8 mouse cellular contexts compared by ENCODE assay signal in the genomic region with DNA sequence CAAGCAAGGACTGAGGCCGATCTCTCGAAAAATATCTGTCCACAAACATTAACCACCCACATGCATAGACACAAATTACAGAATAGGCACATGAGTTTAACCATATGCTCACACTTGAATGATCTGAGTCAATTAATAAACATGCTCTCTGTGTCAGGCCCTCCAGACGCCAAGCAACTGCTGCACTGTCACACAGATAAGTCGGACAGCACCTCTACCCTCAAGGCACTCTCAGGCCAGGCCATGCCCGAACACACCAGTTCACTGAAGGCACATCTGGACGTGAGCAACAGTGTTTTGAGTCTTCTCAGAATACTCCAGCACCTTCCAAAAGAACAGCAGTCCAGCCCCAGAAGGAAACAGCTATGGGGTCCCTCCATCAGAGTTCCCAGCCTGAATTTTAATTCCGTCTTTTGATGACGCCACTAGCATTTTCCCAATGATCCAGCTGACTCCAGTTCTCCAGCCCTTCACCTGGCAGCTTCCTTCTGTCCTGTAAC. TPM values are rescaled to one million over a fixed set of nuclear protein-coding genes. Genes with fewer than 3 reads are reported as not detected.
DNase-seq lines count a peak whose midpoint lies in the region; ATAC-seq and TF ChIP-seq lines count a peak whose summit lies in the region.

No protein-coding gene starts in this region.

- no peak overlapping the region for H3K9ac ChIP-seq in lung, embryonic 15.5 days
- peak overlapping the region; percentile 64 for H3K9ac ChIP-seq in forebrain, embryonic 11.5 days (ENCODE audit: low read length)
- no peak overlapping the region for H3K9ac ChIP-seq in limb, embryonic 11.5 days (ENCODE audit: low read length)
- H3K9ac ChIP-seq in stomach, embryonic 16.5 days (ENCODE audit: low read length): peak overlapping the region; percentile 39; the same call in 1 of the 2 replicates

- peak overlapping the region; percentile 64 for H3K4me2 ChIP-seq in lung, embryonic 15.5 days
- H3K4me2 ChIP-seq in forebrain, embryonic 11.5 days (ENCODE audit: low read depth, low read length, severe bottlenecking): peak overlapping the region; percentile 80
- H3K4me2 ChIP-seq in limb, embryonic 11.5 days (ENCODE audit: low read depth, severe bottlenecking): 0 out of 2 replicates have a peak overlapping the region, but pooled peaks have one; percentile 3
- H3K4me2 ChIP-seq in stomach, embryonic 16.5 days (ENCODE audit: low read depth, low read length): peak overlapping the region; percentile 38

- no peaks in the 10 kb centered on the region for H3K36me3 ChIP-seq in lung, embryonic 15.5 days
- no peaks in the 10 kb centered on the region; the same call in 1 of the 2 replicates for H3K36me3 ChIP-seq in forebrain, embryonic 11.5 days (ENCODE audit: control insufficient read depth, insufficient read depth, low read length)
- no peaks in the 10 kb centered on the region; the same call in 1 of the 2 replicates for H3K36me3 ChIP-seq in limb, embryonic 11.5 days (ENCODE audit: control insufficient read depth, insufficient read depth, low read length)
- no peaks in the 10 kb centered on the region for H3K36me3 ChIP-seq in stomach, embryonic 16.5 days (ENCODE audit: control insufficient read depth, insufficient read depth, low read length)

- intact Hi-C loops in left cerebral cortex, adult 2 months (cut with DNase I): no loop called here

- H3K4me1 ChIP-seq in lung, embryonic 15.5 days: peaks cover 44% of the 10 kb centered on the region
- peaks cover 27% of the 10 kb centered on the region for H3K4me1 ChIP-seq in forebrain, embryonic 11.5 days (replicated peaks; ENCODE audit: control insufficient read depth, insufficient read depth, low read length)
- H3K4me1 ChIP-seq in limb, embryonic 11.5 days (ENCODE audit: control insufficient read depth, insufficient read depth, low read length): peaks cover 13% of the 10 kb centered on the region
- H3K4me1 ChIP-seq in stomach, embryonic 16.5 days (ENCODE audit: control insufficient read depth, insufficient read depth, low read length): peaks cover 31% of the 10 kb centered on the region

- ATAC-seq in lung, embryonic 15.5 days (ENCODE audit: borderline replicate concordance, extremely low read depth, low FRiP score, low TSS enrichment): no peak
- no peak for ATAC-seq in forebrain, embryonic 11.5 days (replicated peaks; ENCODE audit: low FRiP score)
- no peak for ATAC-seq in limb, embryonic 11.5 days (ENCODE audit: insufficient number of reproducible peaks, low FRiP score, low TSS enrichment, low read depth)
- ATAC-seq in stomach, embryonic 16.5 days (ENCODE audit: insufficient read depth, low FRiP score): no peak
- no peak for ATAC-seq in activated CD4-positive, CD25-positive, alpha-beta regulatory T cell, adult 4 months

- WGBS in lung, embryonic 15.5 days: 25% methylated on average over 8 of the region's 8 CpGs
- WGBS in forebrain, embryonic 11.5 days: 9% methylated on average over 8 of the region's 8 CpGs
- WGBS in limb, embryonic 11.5 days: 38% methylated on average over 8 of the region's 8 CpGs
- WGBS in stomach, embryonic 16.5 days: 30% methylated on average over 8 of the region's 8 CpGs

- no peak for TF ChIP-seq CTCF in left cerebral cortex, adult 2 months (IDR thresholded peaks at IDR 0.05)

- H3K27me3 ChIP-seq in lung, embryonic 15.5 days: no peaks in the 10 kb centered on the region
- H3K27me3 ChIP-seq in forebrain, embryonic 11.5 days (ENCODE audit: control insufficient read depth, insufficient read depth, low read length): no peaks in the 10 kb centered on the region
- H3K27me3 ChIP-seq in limb, embryonic 11.5 days (ENCODE audit: control insufficient read depth, insufficient read depth, low read length): no peaks in the 10 kb centered on the region
- no peaks in the 10 kb centered on the region for H3K27me3 ChIP-seq in stomach, embryonic 16.5 days (ENCODE audit: control insufficient read depth, insufficient read depth, low read length)

- H3K27ac ChIP-seq in lung, embryonic 15.5 days: 0 out of 2 replicates have a peak overlapping the region, but pooled peaks have one; percentile 38
- H3K27ac ChIP-seq in forebrain, embryonic 11.5 days (ENCODE audit: low read depth, low read length): peak overlapping the region; percentile 97
- H3K27ac ChIP-seq in limb, embryonic 11.5 days (replicated peaks; ENCODE audit: low read depth, low read length): no peak overlapping the region
- H3K27ac ChIP-seq in stomach, embryonic 16.5 days (ENCODE audit: low read length): peak overlapping the region; percentile 57
- H3K27ac ChIP-seq in left cerebral cortex, adult 2 months: no peak overlapping the region

- H3K9me3 ChIP-seq in lung, embryonic 15.5 days: no peaks in the 10 kb centered on the region
- no peaks in the 10 kb centered on the region for H3K9me3 ChIP-seq in forebrain, embryonic 11.5 days (ENCODE audit: control insufficient read depth, low read length)
- H3K9me3 ChIP-seq in limb, embryonic 11.5 days (ENCODE audit: control insufficient read depth, low read length): no peaks in the 10 kb centered on the region
- no peaks in the 10 kb centered on the region for H3K9me3 ChIP-seq in stomach, embryonic 16.5 days (replicated peaks; ENCODE audit: control insufficient read depth, low read length)

- no peak for DNase-seq in lung, postnatal 36 days
- no peak for DNase-seq in forebrain, embryonic 11.5 days (ENCODE audit: low spot score)
- no peak for DNase-seq in limb, embryonic 11.5 days (ENCODE audit: low spot score)
- no peak for DNase-seq in urinary bladder, adult 18-20 months (ENCODE audit: low spot score in 2 of 2)
- no peak for DNase-seq in left cerebral cortex, adult 2 months (ENCODE audit: extremely low spot score in 1 of 2, low spot score in 2 of 2)

- H3K4me3 ChIP-seq in lung, embryonic 15.5 days: peak overlapping the region; percentile 10; the same call in 1 of the 2 replicates
- H3K4me3 ChIP-seq in forebrain, embryonic 11.5 days (ENCODE audit: low read depth, low read length): peak overlapping the region; percentile 93
- no peak overlapping the region for H3K4me3 ChIP-seq in limb, embryonic 11.5 days (ENCODE audit: low read depth, low read length)
- no peak overlapping the region for H3K4me3 ChIP-seq in stomach, embryonic 16.5 days (replicated peaks; ENCODE audit: low read length)
- H3K4me3 ChIP-seq in left cerebral cortex, adult 2 months: no peak overlapping the region

RNA-seq across cellular contexts. Expression of gene Ago1, which starts 2.1 kb away (rescaled TPM):
- 6.0 and 6.7 TPM in 2 replicates for polyA plus RNA-seq in lung, embryonic 15.5 days (2015; fragmentation: Nextera tagmentation; extraction: Ambion mirVana)
- 23.2 and 26.8 TPM in 2 replicates for polyA plus RNA-seq in forebrain, embryonic 11.5 days (2014; fragmentation: Nextera tagmentation; extraction: Ambion mirVana)
- 7.8 and 8.7 TPM in 2 replicates for polyA plus RNA-seq in limb, embryonic 11.5 days (2014; fragmentation: Nextera tagmentation; extraction: Ambion mirVana)
- polyA plus RNA-seq in stomach, embryonic 16.5 days (2015; fragmentation: Nextera tagmentation; extraction: Ambion mirVana): 4.3 and 4.4 TPM in 2 replicates
- 1 to 10 TPM; 6.7 to 7.8 TPM for polyA plus RNA-seq in activated CD4-positive, CD25-positive, alpha-beta regulatory T cell, adult 4 months (2017; shearing (Covaris generic))
- 10 to 100 TPM; 47.2 to 52.2 TPM for total RNA-seq in left cerebral cortex, adult 2 months (2021)

RNA-seq across cellular contexts. Expression of gene Ago3, which starts 36.9 kb away (rescaled TPM):
- polyA plus RNA-seq in lung, embryonic 15.5 days (2015; fragmentation: Nextera tagmentation; extraction: Ambion mirVana): 12.3 and 16.2 TPM in 2 replicates
- polyA plus RNA-seq in forebrain, embryonic 11.5 days (2014; fragmentation: Nextera tagmentation; extraction: Ambion mirVana): 16.0 and 21.9 TPM in 2 replicates
- 11.9 and 14.8 TPM in 2 replicates for polyA plus RNA-seq in limb, embryonic 11.5 days (2014; fragmentation: Nextera tagmentation; extraction: Ambion mirVana)
- 16.4 and 16.8 TPM in 2 replicates for polyA plus RNA-seq in stomach, embryonic 16.5 days (2015; fragmentation: Nextera tagmentation; extraction: Ambion mirVana)
- 10 to 100 TPM; 14.9 to 21.0 TPM for polyA plus RNA-seq in activated CD4-positive, CD25-positive, alpha-beta regulatory T cell, adult 4 months (2017; shearing (Covaris generic))
- 10 to 100 TPM; 33.6 to 45.8 TPM for total RNA-seq in left cerebral cortex, adult 2 months (2021)

Comparison
In these comparisons a context has a peak if more than half of its experiments do, and no peak if none do; other contexts are left out.
1. H3K27ac ChIP-seq: peak in lung, embryonic 15.5 days (single experiment), forebrain, embryonic 11.5 days (single experiment) and stomach, embryonic 16.5 days (single experiment); none in limb, embryonic 11.5 days (single experiment) and left cerebral cortex, adult 2 months (single experiment).
2. H3K4me2 ChIP-seq: peak in every context shown above with its lines; median percentile 80 in forebrain, embryonic 11.5 days; 64 in lung, embryonic 15.5 days; 38 in stomach, embryonic 16.5 days; 3 in limb, embryonic 11.5 days.
3. H3K4me3 ChIP-seq: peak in lung, embryonic 15.5 days (single experiment) and forebrain, embryonic 11.5 days (single experiment); none in limb, embryonic 11.5 days (single experiment), stomach, embryonic 16.5 days (single experiment) and left cerebral cortex, adult 2 months (single experiment).
4. H3K9ac ChIP-seq: peak in forebrain, embryonic 11.5 days (single experiment) and stomach, embryonic 16.5 days (single experiment); none in lung, embryonic 15.5 days (single experiment) and limb, embryonic 11.5 days (single experiment).